Mouse (Mus musculus) embryonic facial prominence, embryonic 14.5 days (tissue): ENCODE measurements around the gene Zbtb16. TPM values are rescaled to one million over a fixed set of nuclear protein-coding genes. Genes with fewer than 3 reads are reported as not detected.
A peak's percentile ranks its signal among the peaks of the same experiment; 100 is the strongest.

Experiments used
- ATAC-seq: fragments of 200-750 bp; cut with Nextera tagmentation; 2 replicates; pipeline ENCODE4 v1.8.0; 2017; ENCODE audit warnings: low read depth, moderate number of reproducible peaks, moderate TSS enrichment
- DNase-seq: peaks from one replicate; pipeline ENCODE4 v3.0.0-alpha.2; 2015; ENCODE audit warnings: low spot score
- H3K27ac ChIP-seq: fragments of 300-500 bp; sonication (generic); replicated peaks from 2 replicates; pipeline ENCODE4 v1.5.1; 2014; ENCODE audit warnings: low read depth, mild to moderate bottlenecking, low read length, moderate library complexity
- H3K27me3 ChIP-seq: fragments of 300-500 bp; sonication (generic); replicated peaks from 2 replicates; pipeline ENCODE4 v1.6.1; 2014; ENCODE audit warnings: low read length; ENCODE audit not compliant: control insufficient read depth, insufficient read depth
- H3K36me3 ChIP-seq: fragments of 300-500 bp; sonication (generic); 2 replicates; pipeline ENCODE4 v1.6.1; 2014; ENCODE audit warnings: low read length, mixed read lengths; ENCODE audit not compliant: control insufficient read depth, insufficient read depth
- H3K4me1 ChIP-seq: fragments of 300-500 bp; sonication (generic); 2 replicates; pipeline ENCODE4 v1.6.1; 2014; ENCODE audit warnings: antibody characterized with exemption, low read length; ENCODE audit not compliant: control insufficient read depth, insufficient read depth
- H3K4me2 ChIP-seq: fragments of 300-500 bp; sonication (generic); 2 replicates; pipeline ENCODE4 v1.6.1; 2014; ENCODE audit warnings: low read depth, mild to moderate bottlenecking, low read length, moderate library complexity, mixed read lengths
- H3K4me3 ChIP-seq: fragments of 300-500 bp; sonication (generic); 2 replicates; pipeline ENCODE4 v1.5.1; 2014; ENCODE audit warnings: low read depth, mild to moderate bottlenecking, low read length
- H3K9ac ChIP-seq: fragments of 300-500 bp; sonication (generic); 2 replicates; pipeline ENCODE4 v1.6.1; 2014; ENCODE audit warnings: low read depth, mild to moderate bottlenecking, low read length, moderate library complexity, mixed read lengths
- H3K9me3 ChIP-seq: fragments of 300-500 bp; sonication (generic); 2 replicates; pipeline ENCODE4 v1.6.1; 2016; ENCODE audit warnings: low read length; ENCODE audit not compliant: control insufficient read depth
- WGBS: fragments of 180-500 bp; shearing (Covaris S2); extraction: QIAGEN DNeasy Blood & Tissue Kit; methylation state at CpG from one replicate; pipeline ENCODE4 v1.1.7; 2014; 5-methylcytosine and 5-hydroxymethylcytosine counted together
- polyA plus RNA-seq: library from polyadenylated mRNA; unstranded; fragments of >200 nt; fragmentation: Nextera tagmentation; extraction: Ambion mirVana; gene quantifications from 2 replicates; pipeline ENCODE4 v1.2.1, GENCODE M21; 2014

The Zbtb16 gene
- polyA plus RNA-seq, 1 experiment from 2014 or later = 4.1 TPM

GRCm38 (mm10) chr9:48761175-48761556 lies 74.9 kb downstream of the Zbtb16 start:
- ATAC-seq (no peak), DNase-seq (no peak)
- Histone ChIP-seq H3K4me1 (peaks cover 20% of the 10 kb centered on the region), H3K27ac (peak overlapping the region; percentile 28), H3K4me2 (no peak overlapping the region), H3K4me3 (no peak overlapping the region), H3K9ac (no peak overlapping the region), H3K9me3 (no peaks in the 10 kb centered on the region), H3K27me3 (no peaks in the 10 kb centered on the region), H3K36me3 (no peaks in the 10 kb centered on the region)
- 67% methylated on average over 8 of the region's 8 CpGs for WGBS

DNA sequence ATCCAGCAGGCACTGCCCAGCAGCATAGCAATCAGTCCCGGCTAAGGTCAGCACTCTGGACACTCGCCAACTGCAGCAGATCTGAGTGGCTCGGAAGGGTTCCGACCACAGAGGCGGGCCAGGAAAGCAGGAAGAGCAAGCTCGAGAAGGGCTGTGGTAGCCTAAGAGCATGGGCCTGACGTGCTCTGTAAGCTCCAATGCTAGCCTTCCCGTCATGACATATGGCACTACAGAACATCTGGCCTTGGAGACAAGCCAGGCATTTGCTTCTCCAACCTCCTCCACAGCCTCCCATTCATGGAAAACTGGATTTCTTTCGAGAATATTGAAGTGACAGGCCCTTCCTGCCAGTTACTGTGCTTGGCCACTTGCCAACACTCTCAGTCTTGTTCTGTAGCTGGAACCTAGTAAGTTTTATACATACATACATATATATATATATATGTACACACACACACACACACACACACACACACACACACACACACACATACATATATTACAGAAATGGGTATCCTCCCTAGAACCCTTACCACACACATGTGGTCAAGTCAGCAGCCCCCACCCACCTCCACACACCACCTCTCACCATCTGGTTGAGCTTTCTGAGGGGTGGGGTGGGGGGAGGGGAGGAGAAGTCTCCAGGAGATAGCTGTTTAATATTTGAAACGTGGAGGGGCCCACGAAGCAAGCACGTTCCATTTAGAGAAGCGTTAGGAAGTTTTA lies 75.4 kb downstream of the Zbtb16 start:
- Histone ChIP-seq H3K9ac (no peak overlapping the region), H3K4me3 (no peak overlapping the region), H3K4me2 (no peak overlapping the region), H3K27ac (peak overlapping the region; percentile 28), H3K36me3 (no peaks in the 10 kb centered on the region), H3K4me1 (peaks cover 26% of the 10 kb centered on the region), H3K9me3 (no peaks in the 10 kb centered on the region), H3K27me3 (no peaks in the 10 kb centered on the region)
- WGBS = 26% methylated on average over 13 of the region's 13 CpGs
- peak; percentile 95 for DNase-seq
- peak; percentile 85 for ATAC-seq

DNA sequence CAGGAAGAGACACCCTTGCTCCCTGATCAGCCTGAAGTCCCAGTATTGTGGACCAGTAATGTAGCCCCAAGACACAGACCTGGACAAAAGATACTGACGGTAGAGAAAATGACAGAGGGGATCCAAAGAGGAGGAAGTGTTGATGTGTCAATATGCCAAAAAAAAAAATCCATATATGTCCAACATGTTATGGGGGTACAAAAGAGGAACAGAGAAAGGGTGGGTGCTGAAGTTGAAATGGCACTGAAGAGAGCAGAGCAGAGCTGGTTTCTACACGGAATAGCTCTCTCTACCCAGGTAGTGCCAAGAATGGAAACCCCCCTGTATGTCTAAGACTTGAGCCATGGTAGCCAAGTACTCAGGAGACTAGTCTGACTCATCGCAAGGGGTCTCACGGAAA lies 76.9 kb downstream of the Zbtb16 start:
- peaks cover 29% of the 10 kb centered on the region for H3K4me1 ChIP-seq
- 85% methylated on average over 4 of the region's 4 CpGs for WGBS
- DNase-seq = no peak

GRCm38 (mm10) chr9:48757650-48758580 lies 78.1 kb downstream of the Zbtb16 start:
- ATAC-seq = no peak
- Histone ChIP-seq H3K4me2 (no peak overlapping the region), H3K27ac (no peak overlapping the region), H3K4me3 (no peak overlapping the region), H3K36me3 (no peaks in the 10 kb centered on the region), H3K9me3 (no peaks in the 10 kb centered on the region), H3K9ac (no peak overlapping the region), H3K27me3 (no peaks in the 10 kb centered on the region), H3K4me1 (peaks cover 29% of the 10 kb centered on the region)
- no peak for DNase-seq
- WGBS = 67% methylated on average over 13 of the region's 13 CpGs

More for the DNA sequence above, 76.9 kb downstream of the Zbtb16 start:
- Histone ChIP-seq H3K36me3 (no peaks in the 10 kb centered on the region), H3K4me2 (no peak overlapping the region), H3K9ac (no peak overlapping the region), H3K4me3 (no peak overlapping the region), H3K27me3 (no peaks in the 10 kb centered on the region), H3K27ac (no peak overlapping the region), H3K9me3 (no peaks in the 10 kb centered on the region)
- no peak for ATAC-seq

DNA sequence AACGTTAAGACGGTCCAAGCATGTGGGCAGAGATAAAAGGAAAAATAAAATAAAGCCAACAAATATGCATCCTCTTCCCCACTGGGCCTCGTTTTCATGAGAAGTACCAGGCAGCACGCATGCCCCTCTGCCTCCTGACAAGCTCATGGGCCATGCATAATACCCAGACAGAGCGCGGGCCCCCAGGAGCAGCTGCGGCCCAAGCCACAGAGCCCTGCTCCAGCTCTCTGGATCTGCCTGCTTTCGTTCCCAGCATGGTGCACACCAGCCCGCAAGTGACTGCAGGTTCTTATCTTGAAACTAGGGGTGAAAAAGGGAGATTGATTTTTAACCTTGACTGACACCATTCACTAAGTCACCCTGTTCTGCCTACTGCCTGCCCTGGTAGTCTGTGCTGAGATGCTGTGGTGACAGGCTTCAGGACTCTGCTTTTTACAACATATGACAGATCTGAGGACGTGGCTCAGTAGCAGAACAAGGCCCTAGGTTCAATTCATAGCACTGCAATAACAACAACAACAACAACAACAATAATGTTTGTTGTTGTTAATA lies 79.7 kb downstream of the Zbtb16 start:
- Histone ChIP-seq H3K9ac (no peak overlapping the region), H3K4me2 (no peak overlapping the region), H3K4me3 (no peak overlapping the region), H3K4me1 (peaks cover 29% of the 10 kb centered on the region), H3K36me3 (no peaks in the 10 kb centered on the region), H3K9me3 (no peaks in the 10 kb centered on the region), H3K27ac (no peak overlapping the region), H3K27me3 (no peaks in the 10 kb centered on the region)
- 54% methylated on average over 10 of the region's 10 CpGs for WGBS
- DNase-seq (peak; percentile 19), ATAC-seq (no peak)

DNA sequence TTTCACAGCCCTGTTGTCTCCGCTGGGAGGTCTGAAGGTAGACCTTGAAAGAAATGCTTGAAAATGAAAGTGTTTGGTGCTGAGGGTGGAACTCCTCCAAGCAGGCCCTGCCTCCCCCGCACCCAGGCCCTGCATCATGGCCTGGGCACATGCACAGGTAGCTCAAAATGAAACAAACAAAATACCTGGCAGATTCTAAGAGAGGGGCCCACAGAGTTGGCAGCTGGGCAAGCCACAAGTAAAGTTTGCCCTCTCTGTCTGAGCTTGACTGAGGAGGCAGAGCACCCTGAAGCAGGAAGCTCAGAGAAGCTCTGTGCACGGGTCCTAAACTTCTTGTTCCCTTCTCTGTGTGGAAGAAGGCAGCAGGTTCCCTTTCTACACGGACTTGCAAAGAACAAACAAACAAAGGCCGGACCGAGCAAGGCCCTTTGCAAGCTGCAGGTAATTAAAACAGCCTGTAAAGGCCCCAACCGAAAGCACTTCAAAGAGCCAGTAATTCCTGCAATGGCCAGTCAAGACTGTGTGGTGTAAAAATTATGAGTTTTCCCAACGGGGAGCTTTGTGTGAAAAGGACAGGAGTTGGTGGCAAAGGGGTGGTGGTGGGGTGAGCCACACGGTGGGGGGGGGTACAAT lies 80.5 kb downstream of the Zbtb16 start:
- ATAC-seq (no peak), DNase-seq (peak; percentile 13)
- Histone ChIP-seq H3K36me3 (no peaks in the 10 kb centered on the region), H3K9ac (no peak overlapping the region), H3K4me2 (no peak overlapping the region), H3K4me1 (peaks cover 21% of the 10 kb centered on the region), H3K9me3 (no peaks in the 10 kb centered on the region), H3K4me3 (no peak overlapping the region), H3K27me3 (no peaks in the 10 kb centered on the region), H3K27ac (no peak overlapping the region)
- 33% methylated on average over 9 of the region's 9 CpGs for WGBS

- Histone ChIP-seq H3K27me3 (no peaks in the 10 kb centered on the region), H3K9me3 (no peaks in the 10 kb centered on the region), H3K4me1 (peaks cover 13% of the 10 kb centered on the region), H3K4me2 (no peak overlapping the region), H3K36me3 (no peaks in the 10 kb centered on the region), H3K4me3 (no peak overlapping the region), H3K9ac (no peak overlapping the region), H3K27ac (no peak overlapping the region)
- DNase-seq (no peak), ATAC-seq (no peak)
- 87% methylated on average over 6 of the region's 6 CpGs for WGBS
Measured at GRCm38 (mm10) chr9:48754418-48754817, 81.6 kb downstream of the Zbtb16 start.

- 91% methylated on average over 6 of the region's 6 CpGs for WGBS
- Histone ChIP-seq H3K27me3 (no peaks in the 10 kb centered on the region), H3K4me2 (no peak overlapping the region), H3K4me1 (peaks cover 13% of the 10 kb centered on the region), H3K4me3 (no peak overlapping the region), H3K9ac (no peak overlapping the region), H3K36me3 (no peaks in the 10 kb centered on the region), H3K9me3 (no peaks in the 10 kb centered on the region), H3K27ac (no peak overlapping the region)
- no peak for ATAC-seq
- no peak for DNase-seq
Measured at GRCm38 (mm10) chr9:48753881-48754280, 82.1 kb downstream of the Zbtb16 start.
